Mouse (Mus musculus) naive thymus-derived CD4-positive, alpha-beta T cell, adult 2 months (primary cell): ENCODE results near the gene Npr2.

Source experiments
- DNase-seq: peaks from one replicate; pipeline ENCODE4 v3.0.0-alpha.2; 2011; ENCODE audit warnings: low read depth

The Npr2 gene

GRCm38 (mm10) chr4:43672070-43672469, 40.3 kb downstream of the Npr2 start:
- peak; percentile 90 for DNase-seq

DNA sequence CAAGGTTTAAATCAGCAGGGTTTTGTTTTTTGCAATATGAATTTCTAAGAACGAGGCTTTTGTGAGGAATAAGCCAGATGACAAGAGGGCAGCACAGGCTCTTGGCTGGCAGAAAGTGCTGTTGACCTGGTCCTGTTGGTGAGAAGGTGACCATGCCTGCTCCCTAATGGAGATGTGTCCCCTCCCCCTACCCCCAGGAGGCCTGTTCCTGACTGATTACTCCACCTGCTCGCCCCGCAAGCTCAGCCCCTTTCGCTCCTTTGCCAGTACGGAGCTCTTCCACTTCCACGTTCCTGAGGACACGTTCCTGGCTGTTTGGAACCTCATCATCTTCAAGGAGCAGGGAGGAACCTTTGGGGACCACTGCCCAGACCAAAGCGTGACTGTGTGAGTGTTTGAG, 42.0 kb downstream of the Npr2 start:
- no peak for DNase-seq

DNA sequence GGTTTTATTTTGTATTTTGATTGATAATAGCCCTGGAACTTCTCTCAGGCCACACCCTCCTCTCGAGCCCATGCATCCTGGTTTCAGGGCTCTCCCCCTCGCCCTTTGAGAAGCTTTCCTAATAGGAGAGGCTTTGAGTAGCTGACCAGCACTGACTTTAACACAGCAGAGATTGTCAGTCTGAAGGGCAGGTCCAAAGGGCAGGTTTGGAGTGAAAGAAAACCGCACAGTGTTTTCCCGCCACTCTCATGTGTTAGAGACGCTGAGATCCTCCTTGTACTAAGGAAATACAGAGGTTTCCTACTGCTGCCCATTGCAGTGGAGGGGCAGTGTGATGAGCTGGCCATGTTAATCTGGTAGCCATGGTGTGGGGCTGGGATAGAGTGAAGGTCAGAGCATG, 43.2 kb downstream of the Npr2 start:
- DNase-seq = no peak

DNA sequence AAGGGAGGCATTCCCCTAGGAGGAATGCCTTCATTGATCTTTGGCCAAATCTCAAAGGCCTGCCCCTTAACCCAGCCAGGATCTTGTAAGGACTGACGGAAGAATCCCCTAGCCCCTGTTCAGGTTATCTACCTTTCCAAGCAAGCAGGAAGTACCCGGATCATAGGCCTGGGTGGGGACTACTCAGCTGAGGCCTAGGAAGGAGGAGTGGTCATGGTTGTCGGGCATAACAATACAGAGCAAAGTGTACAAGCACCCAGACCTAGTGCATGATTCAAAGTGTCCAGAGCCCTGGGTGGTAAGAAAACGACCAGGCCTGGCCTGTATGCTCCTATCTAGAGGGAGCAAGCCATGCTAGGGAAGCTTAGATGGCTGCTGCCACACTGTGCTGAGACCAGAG, 43.9 kb downstream of the Npr2 start:
- no peak for DNase-seq

GRCm38 (mm10) chr4:43678541-43678940, 46.8 kb downstream of the Npr2 start:
- DNase-seq = no peak

- DNase-seq = no peak
Observed at GRCm38 (mm10) chr4:43679416-43680043, 47.8 kb downstream of the Npr2 start.

GRCm38 (mm10) chr4:43690021-43690420, 58.3 kb downstream of the Npr2 start:
- DNase-seq = no peak

DNA sequence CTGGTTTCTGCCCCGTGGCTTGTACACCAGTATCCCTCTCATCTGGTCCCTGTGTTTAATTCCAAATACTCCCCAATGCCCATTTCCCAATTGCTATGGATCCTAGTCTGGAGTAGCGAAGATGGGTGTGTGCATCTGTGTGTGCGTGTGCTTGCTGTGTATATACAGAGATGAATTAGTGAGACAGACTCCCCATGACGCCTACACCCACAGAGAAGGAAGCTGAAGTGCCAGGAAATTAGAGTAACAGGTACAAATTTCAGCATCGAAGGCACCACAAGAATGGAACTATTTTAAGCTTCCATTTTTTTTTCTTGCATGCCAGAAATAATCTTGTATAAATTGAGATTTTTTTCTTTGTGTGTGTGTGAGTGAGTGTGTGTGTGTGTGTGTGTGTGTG, 59.3 kb downstream of the Npr2 start:
- DNase-seq = no peak

DNA sequence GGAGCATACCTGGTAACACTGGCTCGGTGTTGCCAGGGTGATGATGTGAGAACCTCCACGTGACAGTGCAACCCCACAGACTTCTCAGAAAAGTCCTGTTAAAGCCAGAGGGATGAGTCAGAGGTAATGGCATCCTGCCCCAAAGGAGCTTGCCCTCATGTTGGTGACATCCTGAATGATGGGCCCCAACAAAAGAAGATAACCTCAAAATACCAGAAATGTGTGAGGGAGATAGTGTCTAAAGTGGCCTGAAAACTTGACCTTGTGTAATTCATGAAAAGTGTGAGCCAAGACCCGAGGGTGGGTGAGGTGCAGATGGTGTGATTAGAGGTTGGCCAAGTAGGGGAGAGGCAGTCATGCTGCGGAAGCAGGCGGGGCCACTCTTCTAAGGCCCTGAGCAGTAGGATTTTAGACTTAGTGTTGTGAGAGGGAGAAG, 62.1 kb downstream of the Npr2 start:
- DNase-seq = no peak

DNA sequence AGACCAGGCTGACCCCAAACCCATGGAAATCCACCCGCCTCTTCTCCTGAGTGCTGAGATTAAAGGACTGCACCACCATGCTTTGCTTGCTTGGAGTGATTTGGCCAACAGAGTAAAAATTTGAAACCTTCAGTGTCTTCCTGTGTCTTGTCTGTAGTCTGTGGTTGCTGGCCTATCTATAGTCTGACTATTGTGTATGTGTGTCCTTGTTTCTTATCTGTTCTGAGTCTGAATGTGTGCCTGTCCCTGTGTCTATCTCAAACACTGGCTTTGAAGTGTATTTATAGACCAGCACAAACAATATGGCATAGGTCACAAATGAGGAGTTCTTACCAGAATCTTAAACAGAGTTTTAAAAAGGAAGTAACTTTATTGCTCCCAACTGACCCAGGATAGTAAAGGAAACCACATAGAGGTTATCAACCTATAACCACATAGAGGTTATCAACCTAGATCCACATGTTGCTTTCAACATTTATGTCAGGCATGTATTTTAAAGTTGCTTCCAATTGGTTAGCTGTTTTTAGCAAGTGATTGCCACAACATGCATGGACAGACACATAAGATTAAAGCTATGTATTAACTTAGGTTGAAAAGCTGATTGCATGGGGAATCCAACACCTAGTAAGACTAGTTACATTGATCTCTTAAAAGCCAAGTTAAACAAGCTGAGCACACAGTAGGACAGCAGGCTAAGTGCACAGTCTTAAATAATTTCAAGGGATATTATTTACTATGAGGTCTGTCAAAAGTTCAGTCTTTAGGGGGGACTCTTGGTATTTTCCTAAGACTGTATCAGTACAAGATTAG, 62.9 kb downstream of the Npr2 start:
- no peak for DNase-seq

GRCm38 (mm10) chr4:43695249-43695671, 63.5 kb downstream of the Npr2 start:
- DNase-seq = no peak

GRCm38 (mm10) chr4:43696561-43696960, 64.8 kb downstream of the Npr2 start:
- no peak for DNase-seq

DNA sequence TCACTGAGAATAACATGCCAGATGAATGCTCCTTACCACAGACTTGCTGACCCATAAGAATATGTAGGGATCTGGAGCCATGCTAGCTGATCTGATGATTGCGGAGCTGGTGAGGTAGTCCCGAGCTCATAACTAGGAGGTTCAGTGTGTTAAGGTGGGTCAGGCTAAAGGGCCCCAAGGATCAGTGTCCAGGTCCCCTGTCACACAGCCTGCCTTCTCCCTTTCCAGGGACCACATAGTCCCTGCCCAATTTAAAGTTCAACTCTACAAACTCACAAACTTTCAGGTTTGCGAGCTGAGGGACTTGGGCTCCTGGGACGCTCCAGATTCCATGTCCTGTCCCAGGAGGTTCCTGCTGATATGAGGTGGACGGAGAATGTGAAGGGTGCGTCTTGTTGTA, 69.0 kb downstream of the Npr2 start, which contains the start of gene Olfr70:
Gene Olfr70, minus strand, starts transcription at position 101 of the 400 bp plus-strand sequence.
- DNase-seq = no peak
